28 mouse cellular contexts compared by ENCODE assay signal in genomic region chr8:94715871-94716270, GRCm38 (mm10). TPM values are rescaled to one million over a fixed set of nuclear protein-coding genes. Genes with fewer than 3 reads are reported as not detected.
A peak's percentile ranks its signal among the peaks of the same experiment; 100 is the strongest.
DNase-seq lines count a peak whose midpoint lies in the region; ATAC-seq lines count a peak whose summit lies in the region.
"Had no signal": no experiment of that assay in that cellular context is flagged by ENCODE, and none has a peak within 500 bp of the region (broad histone marks: within the 10 kb centered on the region; RNA-seq: fewer than 3 reads in every experiment).

No protein-coding gene starts in this region.

- no peaks in the 10 kb centered on the region for H3K27me3 ChIP-seq in hindbrain, embryonic 12.5 days
- H3K27me3 ChIP-seq: CH12.LX; embryonic facial prominence, embryonic 12.5 days; forebrain, embryonic 13.5 days; neural tube, embryonic 15.5 days; stomach, embryonic 15.5 days had no signal

- no peak for ATAC-seq in hindbrain, embryonic 12.5 days (ENCODE audit: low FRiP score)
- ATAC-seq: forebrain, embryonic 13.5 days; liver, postnatal 0 days; lung, postnatal 0 days; Patski had no signal

- 77% methylated on average over 3 of the region's 3 CpGs for whole genome bisulfite sequencing in hindbrain, embryonic 12.5 days

- no peaks in the 10 kb centered on the region for H3K36me3 ChIP-seq in hindbrain, embryonic 12.5 days
- H3K36me3 ChIP-seq: embryonic facial prominence, embryonic 12.5 days; G1E; midbrain, embryonic 10.5 days; neural tube, embryonic 15.5 days; stomach, embryonic 15.5 days had no signal

- no peak overlapping the region for H3K27ac ChIP-seq in hindbrain, embryonic 12.5 days
- H3K27ac ChIP-seq: embryonic facial prominence, embryonic 12.5 days; forebrain, embryonic 13.5 days; hindbrain, embryonic 14.5 days; midbrain, embryonic 10.5 days; neural tube, embryonic 15.5 days; stomach, embryonic 15.5 days had no signal

- H3K4me1 ChIP-seq in hindbrain, embryonic 12.5 days = no peaks in the 10 kb centered on the region
- H3K4me1 ChIP-seq: embryonic facial prominence, embryonic 12.5 days; forebrain, embryonic 13.5 days; stomach, embryonic 15.5 days had no signal

- intact Hi-C loops in heart, postnatal 25 days (cut with DNase I) = no loop called here

- H3K4me2 ChIP-seq in hindbrain, embryonic 12.5 days (replicated peaks) = no peak overlapping the region
- H3K4me2 ChIP-seq: embryonic facial prominence, embryonic 12.5 days; forebrain, embryonic 13.5 days; hindbrain, embryonic 14.5 days; neural tube, embryonic 15.5 days; stomach, embryonic 15.5 days had no signal

- no peaks in the 10 kb centered on the region for H3K9me3 ChIP-seq in hindbrain, embryonic 12.5 days (replicated peaks)
- H3K9me3 ChIP-seq: embryonic facial prominence, embryonic 12.5 days; forebrain, embryonic 13.5 days; G1E; midbrain, embryonic 10.5 days; neural tube, embryonic 15.5 days; stomach, embryonic 15.5 days had no signal

- no peak overlapping the region for H3K4me3 ChIP-seq in hindbrain, embryonic 12.5 days
- H3K4me3 ChIP-seq: embryonic facial prominence, embryonic 12.5 days; forebrain, embryonic 13.5 days; midbrain, embryonic 10.5 days; neural tube, embryonic 15.5 days; stomach, embryonic 15.5 days had no signal

- peak; percentile 54 to 63 for DNase-seq in heart, adult 18-20 months
- no peak for DNase-seq in heart, postnatal 25 days (ENCODE audit: low spot score)
- peak; percentile 55 for DNase-seq in kidney, postnatal 14 days
- DNase-seq in kidney, adult 8-10 months = no peak
- peak; percentile 66 for DNase-seq in adrenal gland, postnatal 10 days
- DNase-seq in fibroblast of lung, adult 2 months (ENCODE audit: low read depth) = peak; percentile 41
- DNase-seq: B cell, adult 2 months; cerebellum, adult 18-20 months; left cerebral cortex, postnatal 4 days; liver; liver, postnatal 0 days; right cerebral cortex, adult 18-20 months; thymus, postnatal 25 days had no signal

- no peak overlapping the region for H3K9ac ChIP-seq in hindbrain, embryonic 12.5 days
- H3K9ac ChIP-seq: embryonic facial prominence, embryonic 12.5 days; forebrain, embryonic 13.5 days; hindbrain, embryonic 14.5 days; liver, postnatal 0 days; neural tube, embryonic 15.5 days; stomach, embryonic 15.5 days had no signal

RNA-seq across cellular contexts. Expression of gene Pllp, which starts 19.8 kb away (rescaled TPM):
- total RNA-seq in heart, adult 18-20 months (2021) = under 1 TPM; 0.69 to 0.87 TPM
- total RNA-seq in heart, postnatal 25 days (2021) = under 1 TPM in 1 of 2 experiments, not detected in 1; 0.39 TPM
- total RNA-seq in adrenal gland, postnatal 10 days (2021) = 1 to 10 TPM; 2.0 to 3.9 TPM
- polyA plus RNA-seq in hindbrain, embryonic 12.5 days (2016; fragmentation: Nextera tagmentation; extraction: Ambion mirVana) = 0.25 and 0.41 TPM in 2 replicates
- polyA plus RNA-seq: G1E; heart, embryonic 14.5 days had no signal

RNA-seq across cellular contexts. Expression of gene Ccl22, which starts 29.5 kb away (rescaled TPM):
- total RNA-seq in heart, adult 18-20 months (2021) = 1 to 10 TPM in 1 of 2 experiments, not detected in 1; 1.3 TPM
- total RNA-seq in heart, postnatal 25 days (2021) = not detected
- 1 to 10 TPM in 1 of 2 experiments, under 1 TPM in 1; 0.60 to 1.0 TPM for total RNA-seq in adrenal gland, postnatal 10 days (2021)
- not detected in 2 replicates for polyA plus RNA-seq in hindbrain, embryonic 12.5 days (2016; fragmentation: Nextera tagmentation; extraction: Ambion mirVana)
- total RNA-seq: gastrocnemius, adult 8-10 months; heart, postnatal 36 days; left cerebral cortex, postnatal 4 days had no signal
- polyA plus RNA-seq: embryonic facial prominence, embryonic 12.5 days; forebrain, embryonic 13.5 days; heart, embryonic 14.5 days; hindbrain, embryonic 14.5 days; intestine, embryonic 14.5 days; midbrain, embryonic 10.5 days; neural tube, embryonic 15.5 days; Patski; stomach, embryonic 15.5 days had no signal

RNA-seq across cellular contexts. Expression of gene Arl2bp, which starts 49.5 kb away (rescaled TPM):
- 10 to 100 TPM; 91.1 to 97.5 TPM for total RNA-seq in heart, adult 18-20 months (2021)
- total RNA-seq in heart, postnatal 25 days (2021) = 10 to 100 TPM; 82.3 to 84.2 TPM
- total RNA-seq in adrenal gland, postnatal 10 days (2021) = 10 to 100 TPM; 60.1 to 66.1 TPM
- 205 and 223 TPM in 2 replicates for polyA plus RNA-seq in hindbrain, embryonic 12.5 days (2016; fragmentation: Nextera tagmentation; extraction: Ambion mirVana)

RNA-seq across cellular contexts. Expression of gene Cx3cl1, which starts 55.9 kb away (rescaled TPM):
- 1 to 10 TPM; 5.7 to 6.1 TPM for total RNA-seq in heart, adult 18-20 months (2021)
- total RNA-seq in heart, postnatal 25 days (2021) = 1 to 10 TPM; 2.2 to 4.0 TPM
- 10 to 100 TPM; 10.4 to 13.3 TPM for total RNA-seq in adrenal gland, postnatal 10 days (2021)
- polyA plus RNA-seq in hindbrain, embryonic 12.5 days (2016; fragmentation: Nextera tagmentation; extraction: Ambion mirVana) = 10.6 and 14.2 TPM in 2 replicates
- polyA plus RNA-seq: G1E had no signal

Comparison
In these comparisons a context has a peak if more than half of its experiments do, and no peak if none do; other contexts are left out.
1. DNase-seq: peak in heart, adult 18-20 months (2 of 2), kidney, postnatal 14 days (single experiment), adrenal gland, postnatal 10 days (single experiment) and fibroblast of lung, adult 2 months (single experiment); none in heart, postnatal 25 days (single experiment) and kidney, adult 8-10 months (0 of 2).